Mouse (Mus musculus): ENCODE measurements around the gene Pakap. TPM values are rescaled to one million over a fixed set of nuclear protein-coding genes. Genes with fewer than 3 reads are reported as not detected.

Gene Pakap
- polyA plus RNA-seq, 1 experiment from 2014 or later: 22.9 TPM

DNA sequence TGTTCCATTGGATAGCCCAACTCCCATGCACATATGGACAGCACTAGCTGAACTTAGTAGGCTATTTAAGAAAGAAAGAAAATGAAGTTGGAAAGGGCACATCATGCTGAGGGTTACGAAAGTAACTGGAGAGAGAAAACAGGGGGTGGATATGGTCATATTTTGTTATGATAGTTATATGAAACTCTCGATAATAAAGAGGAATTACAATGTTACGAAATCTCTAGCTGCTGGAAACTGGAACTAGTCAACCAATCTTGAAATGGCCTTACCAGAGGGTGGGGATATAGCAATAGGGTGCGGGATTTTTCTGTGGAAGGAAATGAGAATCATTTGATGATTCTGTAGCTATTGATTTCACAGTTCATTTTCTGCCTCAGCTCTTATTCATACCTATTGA lies 46.7 kb downstream of the Pakap start:
- Histone ChIP-seq H3K27ac (replicated peaks; ENCODE audit: low read depth, low read length) (no peak overlapping the region), H3K4me3 (ENCODE audit: low read depth, low read length) (no peak overlapping the region), H3K27me3 (ENCODE audit: control insufficient read depth, insufficient read depth, low read length) (no peaks in the 10 kb centered on the region), H3K9ac (replicated peaks; ENCODE audit: low read length) (no peak overlapping the region), H3K4me1 (ENCODE audit: control insufficient read depth, insufficient read depth, low read length) (peaks cover 2% of the 10 kb centered on the region; the same call in 1 of the 2 replicates), H3K36me3 (replicated peaks; ENCODE audit: control insufficient read depth, insufficient read depth, low read depth, low read length) (no peaks in the 10 kb centered on the region), H3K4me2 (ENCODE audit: low read depth, low read length) (no peak overlapping the region), H3K9me3 (replicated peaks; ENCODE audit: control insufficient read depth, low read length) (no peaks in the 10 kb centered on the region)
- ATAC-seq (replicated peaks; ENCODE audit: insufficient number of reproducible peaks, low FRiP score, low TSS enrichment, low read depth) (no peak), DNase-seq (ENCODE audit: low spot score) (no peak)
- WGBS: 92% methylated on average over 4 of the region's 4 CpGs

DNA sequence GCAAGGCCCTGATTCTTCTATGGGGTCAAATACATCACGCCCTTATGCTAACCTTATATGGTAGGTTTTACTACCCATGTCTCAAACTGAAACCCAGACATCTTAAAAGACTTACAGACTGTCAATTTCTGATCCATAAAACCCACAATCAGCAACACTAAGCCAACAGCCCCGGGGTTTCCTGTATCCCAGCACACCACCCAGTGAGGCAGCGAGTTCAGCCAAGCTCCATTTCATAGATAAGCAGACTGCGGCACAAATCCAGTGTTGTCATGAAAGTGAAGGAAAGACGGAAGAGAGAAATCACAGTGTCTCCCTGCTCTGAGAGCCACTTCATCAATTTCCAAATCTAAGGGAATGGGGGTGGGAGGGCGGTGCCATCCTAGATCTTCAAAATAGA lies 50.8 kb downstream of the Pakap start:
- no peaks in the 10 kb centered on the region for H3K9me3 ChIP-seq (replicated peaks; ENCODE audit: control insufficient read depth, low read length)
- 68% methylated on average over 6 of the region's 6 CpGs for WGBS
- no peak overlapping the region for H3K27ac ChIP-seq (replicated peaks; ENCODE audit: low read depth, low read length)

DNA sequence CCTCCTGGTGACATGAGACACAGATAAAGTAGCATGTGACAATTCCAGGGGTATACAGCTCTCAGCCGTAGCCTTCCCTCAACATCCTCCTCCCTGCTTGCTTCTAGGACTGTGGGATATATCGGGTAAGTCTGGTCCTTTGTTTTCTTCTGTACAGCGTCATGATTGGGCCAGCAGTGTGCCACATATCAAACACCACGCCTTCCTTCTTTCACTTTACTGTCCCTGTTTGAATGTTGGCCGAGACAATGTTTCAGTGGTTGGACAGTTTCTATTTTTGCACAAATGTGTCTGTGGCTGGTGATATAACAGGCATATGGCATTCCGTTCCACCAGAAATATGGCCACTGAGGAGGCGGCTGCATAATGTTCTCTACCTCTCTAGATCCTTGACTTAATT lies 54.8 kb downstream of the Pakap start:
- Histone ChIP-seq H3K4me2 (ENCODE audit: low read depth, low read length) (no peak overlapping the region), H3K27ac (replicated peaks; ENCODE audit: low read depth, low read length) (no peak overlapping the region), H3K36me3 (replicated peaks; ENCODE audit: control insufficient read depth, insufficient read depth, low read depth, low read length) (no peaks in the 10 kb centered on the region), H3K27me3 (ENCODE audit: control insufficient read depth, insufficient read depth, low read length) (no peaks in the 10 kb centered on the region), H3K9ac (replicated peaks; ENCODE audit: low read length) (no peak overlapping the region), H3K9me3 (replicated peaks; ENCODE audit: control insufficient read depth, low read length) (no peaks in the 10 kb centered on the region), H3K4me1 (ENCODE audit: control insufficient read depth, insufficient read depth, low read length) (no peaks in the 10 kb centered on the region), H3K4me3 (ENCODE audit: low read depth, low read length) (no peak overlapping the region)
- no peak for ATAC-seq (replicated peaks; ENCODE audit: insufficient number of reproducible peaks, low FRiP score, low TSS enrichment, low read depth)
- 86% methylated on average over 7 of the region's 7 CpGs for WGBS
- no peak for DNase-seq (ENCODE audit: low spot score)

More for the DNA sequence above, 50.8 kb downstream of the Pakap start:
- no peak for DNase-seq (ENCODE audit: low spot score)
- no peak for ATAC-seq (replicated peaks; ENCODE audit: insufficient number of reproducible peaks, low FRiP score, low TSS enrichment, low read depth)
- Histone ChIP-seq H3K27me3 (ENCODE audit: control insufficient read depth, insufficient read depth, low read length) (no peaks in the 10 kb centered on the region), H3K4me3 (ENCODE audit: low read depth, low read length) (no peak overlapping the region), H3K36me3 (replicated peaks; ENCODE audit: control insufficient read depth, insufficient read depth, low read depth, low read length) (no peaks in the 10 kb centered on the region), H3K4me2 (ENCODE audit: low read depth, low read length) (no peak overlapping the region), H3K4me1 (ENCODE audit: control insufficient read depth, insufficient read depth, low read length) (no peaks in the 10 kb centered on the region), H3K9ac (replicated peaks; ENCODE audit: low read length) (no peak overlapping the region)

DNA sequence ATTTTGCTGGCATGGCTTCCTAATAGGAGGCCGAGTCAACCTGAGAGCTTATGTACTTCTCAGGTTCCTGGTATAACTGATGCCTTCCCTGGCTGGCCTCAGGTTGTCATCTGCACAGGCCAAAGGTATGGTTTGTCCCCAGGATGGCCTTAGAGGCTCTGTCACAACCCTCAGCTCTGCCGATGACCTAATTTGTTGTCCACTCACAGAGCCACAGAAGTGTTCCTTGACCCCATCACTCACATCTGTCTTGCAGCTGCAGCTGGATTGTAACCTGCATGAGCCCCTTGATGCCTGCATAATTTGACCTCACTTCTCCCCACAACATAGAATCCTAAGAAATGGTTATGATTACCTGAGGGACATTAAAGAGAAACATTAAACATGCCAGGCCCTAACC lies 56.8 kb downstream of the Pakap start:
- no peaks in the 10 kb centered on the region for H3K36me3 ChIP-seq (replicated peaks; ENCODE audit: control insufficient read depth, insufficient read depth, low read depth, low read length)
- ATAC-seq (replicated peaks; ENCODE audit: insufficient number of reproducible peaks, low FRiP score, low TSS enrichment, low read depth): no peak
- 78% methylated on average over 2 of the region's 2 CpGs for WGBS

DNA sequence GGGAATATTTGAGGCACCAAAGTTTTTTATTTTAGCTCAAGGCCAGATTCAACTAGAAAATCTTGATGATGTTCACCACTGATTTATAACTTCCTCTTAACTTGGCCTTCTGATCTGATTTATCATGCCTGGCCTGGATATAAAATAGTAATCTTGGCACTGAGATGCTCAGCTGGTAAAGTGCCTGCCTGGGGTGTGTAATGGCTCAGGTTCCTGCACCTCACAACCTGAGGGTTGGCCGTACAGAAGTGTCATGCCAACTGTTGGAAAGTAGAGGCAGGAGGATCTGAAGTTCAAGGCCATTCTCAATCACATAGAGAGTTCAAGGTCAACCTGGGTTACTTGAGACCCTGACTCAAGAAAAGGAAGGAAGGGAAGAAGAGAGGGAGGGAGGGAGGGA lies 57.3 kb downstream of the Pakap start:
- H3K9ac ChIP-seq (replicated peaks; ENCODE audit: low read length): no peak overlapping the region
- ATAC-seq (replicated peaks; ENCODE audit: insufficient number of reproducible peaks, low FRiP score, low TSS enrichment, low read depth) (no peak), DNase-seq (ENCODE audit: low spot score) (no peak)
- H3K36me3 ChIP-seq (replicated peaks; ENCODE audit: control insufficient read depth, insufficient read depth, low read depth, low read length): no peaks in the 10 kb centered on the region
- H3K4me3 ChIP-seq (ENCODE audit: low read depth, low read length): no peak overlapping the region
- no peak overlapping the region for H3K27ac ChIP-seq (replicated peaks; ENCODE audit: low read depth, low read length)
- no peaks in the 10 kb centered on the region for H3K4me1 ChIP-seq (ENCODE audit: control insufficient read depth, insufficient read depth, low read length)
- H3K27me3 ChIP-seq (ENCODE audit: control insufficient read depth, insufficient read depth, low read length): no peaks in the 10 kb centered on the region
- no peaks in the 10 kb centered on the region for H3K9me3 ChIP-seq (replicated peaks; ENCODE audit: control insufficient read depth, low read length)
- 77% methylated on average over 1 of the region's 1 CpGs for WGBS
- H3K4me2 ChIP-seq (ENCODE audit: low read depth, low read length): no peak overlapping the region

More for the DNA sequence above, 56.8 kb downstream of the Pakap start:
- DNase-seq (ENCODE audit: low spot score): no peak
- no peaks in the 10 kb centered on the region for H3K4me1 ChIP-seq (ENCODE audit: control insufficient read depth, insufficient read depth, low read length)
- H3K27me3 ChIP-seq (ENCODE audit: control insufficient read depth, insufficient read depth, low read length): no peaks in the 10 kb centered on the region
- H3K27ac ChIP-seq (replicated peaks; ENCODE audit: low read depth, low read length): no peak overlapping the region
- H3K4me2 ChIP-seq (ENCODE audit: low read depth, low read length): no peak overlapping the region
- H3K4me3 ChIP-seq (ENCODE audit: low read depth, low read length): no peak overlapping the region
- no peaks in the 10 kb centered on the region for H3K9me3 ChIP-seq (replicated peaks; ENCODE audit: control insufficient read depth, low read length)
- H3K9ac ChIP-seq (replicated peaks; ENCODE audit: low read length): no peak overlapping the region

DNA sequence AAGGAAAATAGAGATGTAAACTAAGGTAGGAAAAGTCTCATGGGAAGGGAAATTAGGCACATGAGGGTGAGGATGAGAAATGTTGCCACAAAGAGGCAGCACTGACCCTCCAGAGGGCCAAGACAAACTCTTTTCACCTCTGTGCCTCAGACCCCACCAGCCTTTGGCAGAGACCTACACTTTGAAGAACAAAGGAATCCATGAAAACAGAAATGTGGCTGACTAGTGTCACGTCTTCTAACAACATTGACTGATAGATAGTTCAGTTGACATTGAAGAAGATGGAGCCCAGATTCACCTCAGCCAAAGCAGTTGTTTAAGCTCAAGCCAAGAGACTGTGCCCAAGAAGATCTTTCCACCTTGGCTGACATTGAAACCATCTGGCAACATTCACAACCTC lies 57.8 kb downstream of the Pakap start:
- H3K4me1 ChIP-seq (ENCODE audit: control insufficient read depth, insufficient read depth, low read length): no peaks in the 10 kb centered on the region
- no peaks in the 10 kb centered on the region for H3K36me3 ChIP-seq (replicated peaks; ENCODE audit: control insufficient read depth, insufficient read depth, low read depth, low read length)
- ATAC-seq (replicated peaks; ENCODE audit: insufficient number of reproducible peaks, low FRiP score, low TSS enrichment, low read depth) (no peak), DNase-seq (ENCODE audit: low spot score) (no peak)
- no peak overlapping the region for H3K9ac ChIP-seq (replicated peaks; ENCODE audit: low read length)
- H3K4me2 ChIP-seq (ENCODE audit: low read depth, low read length): no peak overlapping the region
- H3K9me3 ChIP-seq (replicated peaks; ENCODE audit: control insufficient read depth, low read length): no peaks in the 10 kb centered on the region
- no peaks in the 10 kb centered on the region for H3K27me3 ChIP-seq (ENCODE audit: control insufficient read depth, insufficient read depth, low read length)
- no peak overlapping the region for H3K27ac ChIP-seq (replicated peaks; ENCODE audit: low read depth, low read length)
- no peak overlapping the region for H3K4me3 ChIP-seq (ENCODE audit: low read depth, low read length)
- 88% methylated on average over 1 of the region's 1 CpGs for WGBS

DNA sequence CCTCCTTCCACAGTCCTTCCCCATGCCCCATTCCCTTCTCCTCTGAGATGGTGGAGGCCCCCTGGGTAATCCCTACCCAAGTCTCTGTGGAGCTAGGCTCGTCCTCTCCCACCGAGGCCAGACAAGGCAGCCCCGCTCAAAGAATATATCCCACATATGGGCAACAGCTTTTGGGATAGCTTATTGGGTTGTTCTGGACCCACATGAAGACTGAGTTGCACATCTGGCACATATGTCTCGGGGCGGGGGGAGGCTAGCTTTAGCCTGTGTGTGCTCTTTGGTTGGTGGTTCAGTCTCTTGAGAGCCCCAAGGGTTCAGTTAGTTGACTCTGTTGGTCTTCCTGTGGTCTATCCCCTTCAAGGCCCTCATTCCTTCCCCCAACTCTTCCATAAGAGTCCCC lies 58.9 kb downstream of the Pakap start:
- Histone ChIP-seq H3K4me2 (ENCODE audit: low read depth, low read length) (no peak overlapping the region), H3K27ac (replicated peaks; ENCODE audit: low read depth, low read length) (no peak overlapping the region), H3K9me3 (replicated peaks; ENCODE audit: control insufficient read depth, low read length) (no peaks in the 10 kb centered on the region), H3K4me1 (ENCODE audit: control insufficient read depth, insufficient read depth, low read length) (no peaks in the 10 kb centered on the region), H3K4me3 (ENCODE audit: low read depth, low read length) (no peak overlapping the region), H3K9ac (replicated peaks; ENCODE audit: low read length) (no peak overlapping the region), H3K27me3 (ENCODE audit: control insufficient read depth, insufficient read depth, low read length) (no peaks in the 10 kb centered on the region), H3K36me3 (replicated peaks; ENCODE audit: control insufficient read depth, insufficient read depth, low read depth, low read length) (no peaks in the 10 kb centered on the region)
- ATAC-seq (replicated peaks; ENCODE audit: insufficient number of reproducible peaks, low FRiP score, low TSS enrichment, low read depth) (no peak), DNase-seq (ENCODE audit: low spot score) (no peak)
- 87% methylated on average over 5 of the region's 5 CpGs for WGBS

DNA sequence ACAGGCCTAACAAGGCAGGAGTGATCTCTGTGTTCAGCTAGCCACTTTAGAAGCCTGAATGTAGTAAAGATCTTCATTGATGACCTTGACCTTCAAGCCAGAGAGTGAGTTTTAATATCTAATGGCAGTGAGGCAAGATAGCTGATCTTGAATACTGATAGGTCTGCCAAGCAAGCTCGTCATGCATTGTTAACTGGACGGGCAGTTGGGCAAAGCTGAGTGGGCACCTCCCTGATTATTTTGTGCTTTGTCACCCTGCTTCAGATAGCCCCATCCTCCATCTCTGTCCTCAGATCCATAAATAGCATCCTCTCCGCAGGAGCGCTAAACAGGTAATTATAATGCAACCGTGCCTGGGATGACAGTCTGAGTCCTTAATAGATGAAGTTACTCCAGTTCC lies 64.4 kb downstream of the Pakap start:
- H3K27ac ChIP-seq (replicated peaks; ENCODE audit: low read depth, low read length): no peak overlapping the region
- no peak overlapping the region for H3K9ac ChIP-seq (replicated peaks; ENCODE audit: low read length)
- no peaks in the 10 kb centered on the region for H3K4me1 ChIP-seq (ENCODE audit: control insufficient read depth, insufficient read depth, low read length)
- no peaks in the 10 kb centered on the region for H3K27me3 ChIP-seq (ENCODE audit: control insufficient read depth, insufficient read depth, low read length)
- H3K36me3 ChIP-seq (replicated peaks; ENCODE audit: control insufficient read depth, insufficient read depth, low read depth, low read length): no peaks in the 10 kb centered on the region
- DNase-seq (ENCODE audit: low spot score): no peak
- no peaks in the 10 kb centered on the region for H3K9me3 ChIP-seq (replicated peaks; ENCODE audit: control insufficient read depth, low read length)
- ATAC-seq (replicated peaks; ENCODE audit: insufficient number of reproducible peaks, low FRiP score, low TSS enrichment, low read depth): no peak
- H3K4me3 ChIP-seq (ENCODE audit: low read depth, low read length): no peak overlapping the region
- H3K4me2 ChIP-seq (ENCODE audit: low read depth, low read length): no peak overlapping the region
- whole genome bisulfite sequencing: 88% methylated on average over 5 of the region's 5 CpGs

All from embryonic facial prominence, embryonic 11.5 days (tissue).